Mouse (Mus musculus) heart, postnatal 0 days (tissue): ENCODE data around the gene Cfdp1.

Experiments used
- CTCF ChIP-seq: IDR thresholded peaks from 2 replicates; pipeline ENCODE4 v1.5.1; 2016; ENCODE audit warnings: antibody characterized with exemption, control low read depth, low read depth
- EP300 ChIP-seq: IDR thresholded peaks from 2 replicates; pipeline ENCODE4 v1.6.1; 2016; ENCODE audit warnings: antibody characterized with exemption, low read depth

DNA sequence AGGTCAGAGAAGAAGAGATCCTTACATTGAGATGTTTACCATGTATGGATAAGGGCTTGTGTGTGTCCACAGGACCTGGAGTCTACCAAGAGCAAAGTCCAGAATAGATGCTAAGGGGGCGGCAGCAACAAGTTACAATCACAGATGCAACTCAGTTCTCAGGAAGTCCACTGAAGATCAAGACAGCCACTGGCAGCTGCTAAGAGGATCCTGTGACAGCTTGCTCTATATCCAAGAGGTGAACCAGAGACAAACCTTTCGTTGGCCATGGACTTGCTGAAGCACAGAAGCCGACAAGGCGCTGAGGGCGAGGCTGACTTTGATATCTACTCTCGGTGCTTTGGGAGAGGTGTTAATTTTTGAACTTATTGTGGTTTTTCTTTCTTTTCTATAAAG is 82.5 kb downstream of the Cfdp1 start:
- TF ChIP-seq CTCF, result no peak
- TF ChIP-seq EP300, result no peak
